Mouse (Mus musculus) C2C12 (cell line): ENCODE measurements around the gene Phf24. TPM values are rescaled to one million over a fixed set of nuclear protein-coding genes. Genes with fewer than 3 reads are reported as not detected.

Experiments
- H3K27me3 ChIP-seq: one replicate; pipeline ENCODE4 v1.6.1; 2011; ENCODE audit not compliant: control insufficient read depth, insufficient read depth, insufficient read length
- H3K36me3 ChIP-seq: one replicate; pipeline ENCODE4 v1.6.1; 2011; ENCODE audit not compliant: control insufficient read depth, insufficient read depth
- H3K4me3 ChIP-seq: one replicate; pipeline ENCODE4 v1.5.1; 2011; ENCODE audit warnings: mild to moderate bottlenecking, control low read depth; ENCODE audit not compliant: poor library complexity, insufficient read depth, severe bottlenecking
- H3K79me2 ChIP-seq: one replicate; pipeline ENCODE4 v1.6.1; 2011; ENCODE audit not compliant: control insufficient read depth, insufficient read depth
- H3K79me3 ChIP-seq: one replicate; pipeline ENCODE4 v1.6.1; 2011; ENCODE audit warnings: low read depth, control low read depth
- H3ac ChIP-seq: one replicate; pipeline ENCODE3; 2011; ENCODE audit warnings: low read depth; ENCODE audit not compliant: control insufficient read depth, insufficient read length
- CEBPB ChIP-seq: IDR thresholded peaks from one replicate; pipeline ENCODE4 v1.6.1; 2011; ENCODE audit warnings: low read depth, mild to moderate bottlenecking, control low read depth, moderate library complexity
- CTCF ChIP-seq: IDR thresholded peaks from one replicate; pipeline ENCODE4 v1.5.1; 2011; ENCODE audit not compliant: control insufficient read depth, insufficient read depth, insufficient read length
- FOSL1 ChIP-seq: IDR thresholded peaks from one replicate; pipeline ENCODE4 v1.8.0; 2011; ENCODE audit warnings: mild to moderate bottlenecking, low read length; ENCODE audit not compliant: poor library complexity, insufficient read depth, severe bottlenecking
- MAX ChIP-seq: IDR thresholded peaks from one replicate; pipeline ENCODE4 v1.6.1; 2011; ENCODE audit warnings: mild to moderate bottlenecking, control low read depth
- MYOD1 ChIP-seq: IDR thresholded peaks from one replicate; pipeline ENCODE4 v1.6.1; 2011; ENCODE audit warnings: low read depth; ENCODE audit not compliant: control insufficient read depth, insufficient read length
- MYOG ChIP-seq: IDR thresholded peaks from one replicate; pipeline ENCODE4 v1.6.1; 2011; ENCODE audit not compliant: control insufficient read depth, insufficient read length; ENCODE audit errors: extremely low read depth
- USF1 ChIP-seq: IDR thresholded peaks from one replicate; pipeline ENCODE4 v1.6.1; 2011; ENCODE audit warnings: low read depth, mild to moderate bottlenecking, control low read depth, moderate library complexity
- polyA plus RNA-seq: library from polyadenylated mRNA; unstranded; fragments of >200 nt; fragmentation: generic; extraction: Trizol; gene quantifications from one replicate; pipeline ENCODE4 v1.2.1, GENCODE M21; 2012; ENCODE audit warnings: missing spikeins

Gene Phf24
- polyA plus RNA-seq, 1 experiment, result not detected

DNA sequence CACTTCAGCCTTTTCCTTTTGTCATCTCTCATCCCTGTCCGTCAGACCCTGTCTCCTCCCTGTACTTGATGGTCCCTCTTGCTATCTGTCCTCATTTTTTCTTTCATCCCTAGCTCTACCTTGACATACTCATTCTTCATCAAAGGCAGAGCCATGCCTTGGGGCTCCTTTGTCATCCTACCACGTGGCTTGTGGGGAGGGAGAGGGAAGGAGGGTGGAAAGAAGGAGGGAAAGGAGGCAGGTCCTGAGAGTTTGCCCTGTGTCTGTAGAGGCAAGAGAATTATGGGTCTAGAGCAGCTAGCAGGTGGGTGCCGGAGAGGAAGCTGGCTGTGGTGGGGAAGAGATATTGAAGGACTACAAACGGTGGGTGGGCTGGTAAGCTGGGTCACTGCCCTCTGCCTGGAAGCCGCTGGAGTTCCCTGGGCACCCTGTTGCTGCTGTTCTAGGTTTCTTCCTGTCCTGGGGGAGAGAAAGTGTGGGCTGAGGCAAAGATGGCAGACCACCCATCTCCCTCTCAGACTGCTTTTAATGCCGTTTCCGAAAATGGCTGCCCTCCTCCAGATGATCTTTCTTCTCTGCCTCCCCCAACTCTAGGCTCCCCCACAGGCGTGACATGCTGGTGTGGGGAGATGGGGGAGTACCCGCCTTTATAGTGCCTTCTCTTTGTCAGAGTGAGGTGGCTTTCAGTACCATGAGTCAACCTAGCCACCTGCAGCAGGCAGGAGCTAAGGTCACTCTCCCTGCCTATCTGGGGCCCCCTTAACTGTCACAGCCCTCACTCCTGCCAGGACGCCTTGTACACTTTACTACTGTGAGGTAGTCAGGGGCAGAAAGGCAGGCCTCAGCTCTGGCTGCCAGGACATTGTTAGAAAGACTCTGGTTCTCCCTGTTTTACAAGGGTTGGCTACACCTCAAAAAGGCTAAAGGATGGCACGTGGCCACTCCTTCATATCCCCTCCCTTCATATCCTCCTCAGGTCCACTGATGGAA, 35.0 kb downstream of the Phf24 start:
- H3K79me3 ChIP-seq, result no peaks in the 10 kb centered on the region
- H3K4me3 ChIP-seq, result no peak overlapping the region
- H3ac ChIP-seq, result no peak overlapping the region
- H3K79me2 ChIP-seq, result no peaks in the 10 kb centered on the region
- H3K27me3 ChIP-seq, result no peaks in the 10 kb centered on the region
- TF ChIP-seq MYOD1 (no peak), CTCF (no peak), MAX (no peak), FOSL1 (no peak), MYOG (no peak)
- no peaks in the 10 kb centered on the region for H3K36me3 ChIP-seq

DNA sequence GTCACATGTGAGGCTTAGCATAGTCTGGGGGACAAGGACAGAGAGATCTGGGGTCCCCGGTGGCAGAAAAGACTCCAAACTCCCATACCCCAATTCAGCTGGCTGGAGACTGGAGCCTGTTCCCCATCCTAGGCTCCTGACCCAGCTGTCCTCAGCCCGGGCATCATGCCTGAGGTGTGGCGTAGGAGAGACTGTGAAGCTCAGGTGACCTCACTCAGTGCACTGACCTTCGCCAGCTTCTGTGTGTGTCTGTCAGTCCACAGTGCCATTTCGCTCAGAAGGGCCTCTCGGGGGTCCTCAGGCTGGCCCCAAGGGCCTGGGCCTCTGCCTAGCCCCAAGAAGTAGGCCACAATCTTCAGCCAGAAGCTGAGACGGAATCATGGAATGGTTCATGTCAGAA, 36.1 kb downstream of the Phf24 start:
- H3K79me2 ChIP-seq, result no peaks in the 10 kb centered on the region
- TF ChIP-seq MYOD1, result no peak
- TF ChIP-seq USF1, result no peak
- no peak for TF ChIP-seq MYOG
- no peak for TF ChIP-seq MAX
- no peak for TF ChIP-seq CTCF
- no peak for TF ChIP-seq CEBPB
- TF ChIP-seq FOSL1, result no peak

GRCm38 (mm10) chr4:42953435-42954094, 37.1 kb downstream of the Phf24 start:
- TF ChIP-seq MYOG, result no peak
- peak; percentile 86 for TF ChIP-seq MYOD1
- Histone ChIP-seq H3K79me3 (no peaks in the 10 kb centered on the region), H3K4me3 (no peak overlapping the region), H3K27me3 (no peaks in the 10 kb centered on the region), H3K79me2 (no peaks in the 10 kb centered on the region), H3ac (no peak overlapping the region), H3K36me3 (no peaks in the 10 kb centered on the region)

More for the DNA sequence above, 36.1 kb downstream of the Phf24 start:
- Histone ChIP-seq H3K36me3 (no peaks in the 10 kb centered on the region), H3K4me3 (no peak overlapping the region), H3ac (no peak overlapping the region), H3K79me3 (no peaks in the 10 kb centered on the region), H3K27me3 (no peaks in the 10 kb centered on the region)

DNA sequence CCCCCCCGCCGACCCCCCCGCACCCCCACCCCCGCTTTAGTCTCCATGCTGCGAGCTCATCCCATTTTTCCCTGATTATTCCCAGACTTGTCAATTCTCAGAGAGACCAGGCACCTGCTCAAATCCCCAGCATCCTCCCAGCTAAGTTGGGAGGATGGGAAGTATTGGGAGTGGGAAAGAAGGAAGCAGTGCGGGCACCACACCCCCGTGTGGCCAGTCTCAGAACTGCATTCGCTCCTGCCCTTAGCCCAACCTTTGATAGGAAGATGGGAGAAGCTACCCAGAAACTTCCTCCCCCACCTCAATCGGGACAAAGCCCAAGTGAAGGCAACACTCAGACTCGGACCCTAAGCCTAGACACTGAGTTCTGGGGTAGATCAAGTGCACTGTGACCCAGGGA, 37.8 kb downstream of the Phf24 start:
- H3K79me2 ChIP-seq, result no peaks in the 10 kb centered on the region
- H3ac ChIP-seq, result no peak overlapping the region
- TF ChIP-seq FOSL1 (no peak), CTCF (peak; percentile 81)
- H3K4me3 ChIP-seq, result no peak overlapping the region
- H3K27me3 ChIP-seq, result no peaks in the 10 kb centered on the region
- no peaks in the 10 kb centered on the region for H3K36me3 ChIP-seq
- H3K79me3 ChIP-seq, result no peaks in the 10 kb centered on the region

GRCm38 (mm10) chr4:42955200-42955599, 38.7 kb downstream of the Phf24 start:
- Histone ChIP-seq H3ac (no peak overlapping the region), H3K79me3 (no peaks in the 10 kb centered on the region), H3K27me3 (no peaks in the 10 kb centered on the region), H3K4me3 (no peak overlapping the region), H3K79me2 (no peaks in the 10 kb centered on the region), H3K36me3 (no peaks in the 10 kb centered on the region)
- no peak for TF ChIP-seq CTCF

DNA sequence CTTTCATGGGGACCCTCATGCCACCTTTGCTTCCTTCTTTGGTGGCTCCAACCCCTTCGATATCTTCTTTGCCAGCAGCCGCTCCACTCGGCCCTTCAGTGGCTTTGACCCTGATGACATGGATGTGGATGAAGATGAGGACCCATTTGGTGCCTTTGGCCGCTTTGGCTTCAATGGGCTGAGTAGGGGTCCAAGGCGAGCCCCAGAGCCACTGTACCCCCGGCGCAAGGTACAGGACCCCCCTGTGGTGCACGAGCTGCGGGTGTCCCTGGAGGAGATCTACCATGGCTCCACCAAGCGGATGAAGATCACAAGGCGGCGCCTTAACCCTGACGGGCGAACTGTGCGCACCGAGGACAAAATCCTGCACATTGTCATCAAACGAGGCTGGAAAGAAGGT, 40.1 kb downstream of the Phf24 start:
- H3K79me2 ChIP-seq, result no peaks in the 10 kb centered on the region
- H3K27me3 ChIP-seq, result no peaks in the 10 kb centered on the region
- TF ChIP-seq USF1 (no peak), CTCF (no peak), MYOG (no peak), MAX (no peak), CEBPB (no peak), MYOD1 (no peak), FOSL1 (no peak)
- H3ac ChIP-seq, result no peak overlapping the region
- no peak overlapping the region for H3K4me3 ChIP-seq
- H3K36me3 ChIP-seq, result no peaks in the 10 kb centered on the region
- H3K79me3 ChIP-seq, result no peaks in the 10 kb centered on the region
